Comparison of ENCODE assay signal across 17 mouse cellular contexts in the genomic region with DNA sequence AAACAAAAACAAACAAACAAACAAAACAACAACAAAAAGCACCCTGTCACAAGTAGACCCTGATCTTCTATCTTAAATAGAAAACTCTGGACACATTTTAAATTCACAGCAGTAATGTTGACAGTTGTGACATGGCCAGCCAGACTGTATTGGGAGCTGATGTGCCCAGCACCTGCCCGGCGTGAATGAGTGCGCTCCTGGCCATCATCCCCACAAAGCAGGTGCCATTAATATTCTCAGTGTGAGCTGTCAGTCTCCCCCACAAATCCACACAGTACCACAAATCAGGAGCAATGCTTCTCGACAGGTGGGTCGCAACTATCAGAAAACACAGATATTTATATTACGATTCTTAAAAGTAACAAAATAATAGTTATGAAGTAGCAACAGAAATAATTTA. TPM values are rescaled to one million over a fixed set of nuclear protein-coding genes. Genes with fewer than 3 reads are reported as not detected.
"Had no signal": no experiment of that assay in that cellular context is flagged by ENCODE, and none has a peak within 500 bp of the region (broad histone marks: within the 10 kb centered on the region; RNA-seq: fewer than 3 reads in every experiment).

No protein-coding gene starts in this region.

- H3K9me3 ChIP-seq: megakaryocyte, embryonic 14.5 days; midbrain, embryonic 13.5 days; midbrain, embryonic 15.5 days; neural tube, embryonic 12.5 days; stomach, embryonic 15.5 days had no signal

- H3K27ac ChIP-seq: macrophage; neural tube, embryonic 12.5 days had no signal

- H3K4me1 ChIP-seq: stomach, embryonic 15.5 days had no signal

- DNase-seq: liver, postnatal 0 days; lung, adult 2 months; lung, postnatal 10 days; lung, postnatal 36 days; right cerebral cortex, postnatal 14 days; thymus, adult 2 months; thymus, postnatal 25 days; thymus, postnatal 4 days had no signal

- H3K4me2 ChIP-seq: midbrain, embryonic 11.5 days; midbrain, embryonic 13.5 days; midbrain, embryonic 15.5 days; neural tube, embryonic 12.5 days; stomach, embryonic 15.5 days had no signal

- H3K4me3 ChIP-seq: megakaryocyte, embryonic 14.5 days; midbrain, embryonic 13.5 days; midbrain, embryonic 15.5 days; neural tube, embryonic 12.5 days; stomach, embryonic 15.5 days had no signal

- ATAC-seq: liver, postnatal 0 days; midbrain, embryonic 15.5 days had no signal

- H3K36me3 ChIP-seq: midbrain, embryonic 13.5 days; midbrain, embryonic 15.5 days; neural tube, embryonic 12.5 days; stomach, embryonic 15.5 days had no signal

- H3K9ac ChIP-seq: liver, postnatal 0 days; midbrain, embryonic 13.5 days; midbrain, embryonic 15.5 days; neural tube, embryonic 12.5 days; stomach, embryonic 15.5 days had no signal

- H3K27me3 ChIP-seq: midbrain, embryonic 15.5 days; neural tube, embryonic 12.5 days; stomach, embryonic 15.5 days had no signal

RNA-seq across cellular contexts. Expression of gene Lamc2, which starts 6.7 kb away (rescaled TPM):
- total RNA-seq: monocyte, adult 5-6 weeks; neutrophil, adult 5-6 weeks had no signal
- polyA plus RNA-seq: macrophage had no signal
